Mouse (Mus musculus): ENCODE results near the gene Gper1.

Gper1 gene

DNA sequence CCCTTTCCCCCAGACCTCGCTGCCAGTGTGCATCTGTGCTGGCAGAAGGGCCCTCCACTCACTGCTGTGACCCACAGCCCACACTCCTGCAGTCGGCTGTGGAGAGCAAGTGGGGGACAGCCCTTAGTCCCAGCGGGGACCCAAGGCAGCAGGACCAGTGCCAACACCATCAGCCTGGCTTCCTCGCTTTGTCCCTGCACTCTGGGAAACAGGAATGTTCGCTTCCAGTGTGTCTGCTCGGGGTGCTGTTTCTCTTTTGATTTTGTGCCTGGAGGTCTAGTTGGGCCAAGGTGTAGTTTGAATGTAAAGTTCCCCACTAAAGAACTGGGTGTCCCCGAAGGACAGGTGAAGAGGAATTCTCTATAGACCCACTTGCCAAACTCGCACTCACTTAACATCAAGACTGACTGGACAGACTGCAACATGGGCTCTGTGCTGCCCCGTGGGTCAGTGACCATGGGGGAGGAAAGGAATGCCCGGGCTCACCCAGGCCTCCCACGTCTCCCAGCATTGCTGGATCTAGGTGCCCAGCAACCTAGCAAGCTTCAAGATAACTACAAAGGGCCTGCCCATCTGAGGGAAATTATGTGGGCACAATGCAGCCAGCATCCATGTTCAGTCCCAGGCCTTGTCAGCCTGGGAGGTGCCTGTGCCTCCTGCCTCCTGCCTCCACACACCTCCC lies 31.5 kb upstream of the Gper1 start:
- DNase-seq: no peak

DNA sequence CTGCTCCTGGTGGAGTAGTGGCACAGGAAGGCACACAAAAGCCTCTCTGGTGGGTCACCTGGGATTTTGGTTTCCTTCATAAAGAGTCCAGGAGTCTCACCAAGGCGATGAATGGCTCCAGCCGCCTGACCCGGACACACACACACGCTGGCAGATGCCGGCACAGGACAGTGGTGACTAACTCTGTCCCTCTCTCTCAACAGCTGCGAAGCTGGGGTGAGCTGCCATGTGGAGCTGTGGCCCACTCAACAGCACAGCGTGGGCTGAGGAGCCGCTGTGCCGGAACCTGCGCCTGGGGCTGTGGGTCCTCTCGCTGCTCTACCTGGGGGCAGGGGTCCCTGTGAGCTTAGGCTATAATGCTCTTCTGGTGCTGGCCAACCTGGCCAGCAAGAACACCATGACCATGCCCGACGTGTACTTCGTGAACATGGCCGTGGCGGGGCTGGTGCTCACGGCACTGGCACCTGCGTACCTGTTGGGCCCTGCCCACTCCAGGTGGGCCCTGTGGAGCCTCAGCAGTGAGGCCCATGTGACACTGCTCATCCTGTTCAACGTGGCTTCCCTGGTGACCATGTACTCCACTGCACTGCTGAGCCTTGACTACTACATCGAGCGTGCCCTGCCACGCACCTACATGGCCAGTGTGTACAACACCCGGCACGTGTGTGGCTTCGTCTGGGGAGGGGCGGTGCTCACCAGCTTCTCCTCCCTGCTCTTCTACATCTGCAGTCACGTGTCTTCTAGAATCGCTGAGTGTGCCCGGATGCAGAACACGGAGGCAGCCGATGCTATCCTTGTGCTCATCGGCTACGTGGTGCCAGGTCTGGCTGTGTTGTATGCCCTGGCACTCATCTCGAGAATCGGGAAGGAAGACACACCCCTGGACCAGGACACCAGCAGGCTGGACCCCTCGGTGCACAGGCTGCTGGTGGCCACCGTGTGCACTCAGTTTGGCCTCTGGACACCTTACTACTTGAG lies 30.4 kb upstream of the Gper1 start:
- DNase-seq: no peak

DNA sequence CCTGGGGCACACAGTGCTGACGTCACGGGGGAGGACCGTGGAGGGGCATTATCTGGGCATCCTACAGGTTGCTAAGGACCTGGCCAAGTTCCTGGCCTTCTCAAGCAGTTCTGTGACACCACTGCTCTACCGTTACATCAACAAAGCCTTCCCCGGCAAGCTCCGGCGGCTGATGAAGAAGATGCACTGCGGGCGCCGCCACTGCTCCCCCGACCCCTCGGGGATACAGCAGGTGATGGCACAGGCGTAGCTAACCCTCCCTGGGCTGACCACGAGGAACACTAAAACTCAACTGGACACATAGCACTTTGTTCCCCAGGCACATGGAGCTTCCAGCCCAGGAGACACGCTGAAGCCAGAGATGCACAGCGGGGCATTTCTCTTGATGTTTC lies 29.8 kb upstream of the Gper1 start:
- no peak for DNase-seq

DNA sequence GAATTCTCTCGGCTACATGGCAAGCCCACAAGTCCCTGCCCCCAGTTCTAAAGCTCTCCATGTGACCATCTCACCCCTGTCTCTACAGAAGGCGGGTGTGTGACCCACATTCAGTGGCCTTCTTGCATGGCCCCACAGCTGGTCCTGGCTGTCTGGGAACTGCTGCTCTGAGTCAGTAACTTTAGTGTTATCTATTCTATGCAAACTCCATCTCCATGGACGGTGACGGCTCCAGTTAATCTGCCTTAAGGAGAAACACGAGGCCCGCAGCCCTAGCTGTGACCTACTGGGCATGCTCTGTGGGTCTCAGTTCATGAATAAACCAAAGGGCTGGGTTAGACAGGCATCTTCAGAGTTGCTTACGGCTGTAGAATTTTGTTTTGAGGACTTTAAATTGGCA lies 28.6 kb upstream of the Gper1 start:
- no peak for DNase-seq

DNA sequence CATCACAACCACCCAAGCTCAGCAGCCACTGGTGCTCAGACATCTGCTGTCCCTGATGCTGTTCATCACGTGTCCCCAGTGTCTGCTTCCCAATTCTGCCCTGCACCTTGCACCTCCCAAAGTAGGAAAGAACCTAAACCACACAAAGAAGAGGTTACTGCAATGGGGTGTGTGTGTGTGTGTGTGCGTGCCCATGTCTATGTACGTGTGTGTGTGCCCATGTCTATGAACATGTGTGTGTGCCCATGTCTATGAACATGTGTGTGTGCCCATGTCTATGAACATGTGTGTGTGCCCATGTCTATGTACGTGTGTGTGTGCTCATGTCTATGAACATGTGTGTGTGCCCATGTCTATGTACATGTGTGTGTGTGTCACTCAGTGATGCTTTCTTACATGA lies 27.4 kb upstream of the Gper1 start:
- no peak for DNase-seq

DNA sequence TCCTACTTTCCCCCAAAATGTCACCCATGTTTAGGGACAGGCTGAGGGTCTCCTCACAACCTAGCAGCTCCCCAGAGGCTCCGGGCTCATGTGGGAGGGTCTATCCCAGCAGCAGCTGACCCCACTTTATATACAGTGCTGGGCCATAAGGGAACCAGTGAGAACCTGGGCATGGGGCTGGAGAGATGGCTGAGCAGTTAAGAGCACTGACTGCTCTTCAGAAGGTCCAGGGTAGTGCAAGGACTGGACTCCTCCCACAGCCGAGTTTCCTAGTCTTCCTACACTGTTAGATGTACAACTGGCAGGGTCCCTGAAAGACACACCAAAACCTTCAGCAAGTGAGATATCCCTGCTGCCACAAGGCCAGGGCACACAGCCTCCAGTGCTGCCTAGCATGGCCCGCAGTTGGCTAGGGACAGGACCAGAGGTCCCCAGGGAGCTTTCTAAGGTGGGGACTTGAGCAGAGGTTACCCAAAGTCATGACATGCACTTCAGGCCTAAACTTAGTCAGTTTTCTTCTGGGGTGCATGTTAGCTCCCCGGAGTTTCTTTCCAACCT lies 25.5 kb upstream of the Gper1 start:
- DNase-seq: no peak

DNA sequence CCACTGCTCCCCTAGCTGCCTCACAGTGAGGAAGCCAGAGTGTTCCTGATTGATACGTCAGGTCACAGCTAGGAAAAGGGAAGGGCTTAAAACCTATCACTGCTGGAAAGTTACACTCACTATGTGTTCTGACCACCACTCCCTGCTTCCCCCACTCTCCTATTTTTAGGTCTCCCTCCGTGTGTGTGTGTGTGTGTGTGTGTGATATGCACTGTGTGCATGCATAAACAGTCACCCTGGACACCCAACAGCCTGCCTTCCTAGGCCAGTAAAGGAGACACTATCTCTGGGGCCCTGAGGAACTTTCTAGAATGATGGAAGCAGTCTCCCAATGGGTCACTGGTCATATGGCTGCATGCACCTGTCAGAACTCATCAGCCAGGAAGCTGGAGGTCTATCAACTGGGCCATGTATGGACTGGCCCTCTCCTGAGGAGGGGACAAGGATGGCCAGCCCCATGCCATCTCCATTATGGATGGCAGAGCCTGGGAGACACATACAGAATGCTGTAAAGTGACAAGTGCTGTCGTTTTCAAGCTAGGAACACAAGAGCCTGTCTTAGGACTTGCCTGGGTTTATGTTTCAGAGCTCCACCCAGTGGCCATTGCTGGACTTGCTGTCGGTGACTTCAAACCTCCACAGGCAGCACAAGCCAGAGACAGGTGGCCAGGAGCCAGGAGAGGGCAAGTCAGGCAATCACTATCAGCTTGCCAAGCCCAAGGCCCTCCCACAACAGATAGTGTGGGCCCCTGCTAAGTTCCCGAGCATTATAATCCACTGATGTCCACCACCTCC lies 24.8 kb upstream of the Gper1 start:
- peak; percentile 94 for DNase-seq

DNA sequence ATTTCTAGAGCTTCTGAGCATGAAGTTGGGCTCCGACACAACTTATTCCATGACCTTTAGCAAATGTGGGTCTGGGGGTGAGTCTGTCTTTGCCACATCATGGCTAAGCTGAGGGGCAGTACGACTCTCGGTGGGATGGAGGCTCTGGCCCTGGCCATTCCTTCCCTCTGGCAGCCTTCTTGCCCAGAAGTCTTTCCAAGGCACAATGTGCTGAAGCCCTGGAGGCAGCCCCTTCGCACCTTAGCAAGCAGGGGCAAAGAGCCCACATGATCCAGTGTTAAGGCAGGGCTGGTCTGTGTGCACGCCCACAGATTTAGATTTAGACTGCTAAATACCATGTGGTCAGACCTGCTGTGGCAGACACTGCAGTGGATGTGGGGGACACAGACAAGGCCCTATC lies 24.2 kb upstream of the Gper1 start:
- DNase-seq: no peak

DNA sequence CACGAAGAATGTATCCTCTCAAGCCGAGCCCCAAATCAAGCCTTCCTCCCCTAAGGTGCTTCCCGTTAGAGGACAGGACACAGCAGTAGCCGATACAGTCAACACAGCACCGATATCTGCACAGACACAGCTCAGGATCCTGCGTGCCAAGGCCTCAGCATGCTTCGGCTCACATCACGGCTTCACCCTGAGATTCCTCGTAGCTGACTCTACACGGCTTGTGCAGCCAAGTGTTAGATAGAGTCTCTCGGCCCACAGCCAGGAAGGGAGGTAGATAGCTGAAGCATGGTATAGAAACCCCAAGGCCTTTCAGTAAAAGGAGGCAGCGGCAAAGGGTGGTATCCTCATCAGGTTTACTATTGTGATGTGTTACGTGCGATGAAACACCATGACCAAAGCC lies 23.0 kb upstream of the Gper1 start:
- DNase-seq: no peak

DNA sequence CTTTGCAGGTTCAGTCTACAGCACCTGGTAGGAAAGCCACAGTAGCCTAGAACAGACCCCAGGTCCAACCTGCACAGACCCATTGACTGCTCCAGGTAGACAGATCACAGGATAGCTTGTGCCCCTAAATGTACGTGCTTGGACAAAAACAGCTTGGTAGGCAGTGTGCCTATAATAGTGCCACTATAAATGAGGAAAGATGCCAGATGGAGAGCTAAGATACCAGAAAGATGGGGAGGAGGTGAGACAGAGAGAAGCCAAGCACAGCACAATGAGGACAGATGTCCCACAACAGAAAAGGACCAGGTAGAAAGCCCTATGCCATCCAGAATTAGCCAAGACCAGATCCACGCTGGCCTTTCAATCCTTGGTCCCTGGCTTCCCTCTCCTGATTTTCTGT lies 20.8 kb upstream of the Gper1 start:
- DNase-seq: no peak

DNA sequence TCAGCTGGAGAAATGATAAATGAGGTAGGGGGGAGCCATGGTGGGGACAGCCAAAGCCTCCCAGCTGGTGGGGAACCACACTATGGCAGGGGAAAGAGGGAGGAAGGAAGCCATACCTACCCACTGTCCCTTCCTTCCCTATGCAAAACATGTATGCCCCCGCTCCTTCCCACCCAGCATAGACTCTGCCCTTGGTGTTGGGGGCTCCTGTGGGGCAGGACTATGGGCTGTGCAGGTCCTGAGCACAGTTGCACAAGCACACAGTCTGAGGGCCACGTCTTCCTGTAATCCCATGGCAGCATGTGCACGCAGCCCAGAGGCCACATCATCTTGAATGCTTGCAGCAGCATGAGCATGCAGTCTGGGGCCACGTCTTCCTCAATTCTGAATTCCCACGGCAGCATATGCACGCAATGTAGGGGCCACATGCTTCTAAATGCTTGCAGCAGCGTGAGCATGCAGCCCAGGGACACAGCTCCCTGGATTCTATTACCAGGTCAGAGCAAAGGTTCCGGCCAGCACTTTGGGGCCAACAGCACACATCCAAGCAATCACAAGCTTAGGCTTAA lies 19.2 kb upstream of the Gper1 start:
- no peak for DNase-seq

DNA sequence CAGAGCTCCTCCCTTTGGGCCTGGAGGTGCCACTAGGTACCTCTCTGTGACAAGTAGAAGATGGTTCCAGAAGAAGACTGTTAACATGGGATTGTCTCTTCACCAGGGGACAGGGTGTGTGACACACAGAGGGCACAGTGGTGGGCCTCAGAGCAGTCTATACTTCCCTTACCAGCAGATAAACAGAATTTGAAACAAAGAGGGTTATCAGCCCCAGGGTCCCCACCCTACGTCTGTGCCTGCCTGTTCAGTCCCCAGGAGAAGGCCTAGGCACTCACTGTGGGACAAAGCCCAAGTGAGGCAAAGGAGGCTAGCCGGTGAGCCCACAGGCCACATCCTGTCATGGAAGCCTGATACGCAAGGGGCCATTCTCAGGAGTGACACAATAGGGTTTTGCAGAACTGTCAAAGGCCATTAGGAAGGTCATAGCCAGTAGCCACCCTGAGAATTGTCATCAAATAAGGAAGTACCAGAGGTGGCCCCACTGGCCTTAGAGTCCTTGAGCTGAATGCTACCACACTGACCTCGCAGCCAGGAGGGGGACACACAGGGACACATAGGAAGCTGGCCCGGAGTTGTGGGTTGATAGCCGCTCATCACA lies 18.1 kb upstream of the Gper1 start, which contains the start of gene C130050O18Rik:
TSS of gene C130050O18Rik (plus strand) at position 480 of the 601 bp plus-strand sequence.
- DNase-seq: no peak

DNA sequence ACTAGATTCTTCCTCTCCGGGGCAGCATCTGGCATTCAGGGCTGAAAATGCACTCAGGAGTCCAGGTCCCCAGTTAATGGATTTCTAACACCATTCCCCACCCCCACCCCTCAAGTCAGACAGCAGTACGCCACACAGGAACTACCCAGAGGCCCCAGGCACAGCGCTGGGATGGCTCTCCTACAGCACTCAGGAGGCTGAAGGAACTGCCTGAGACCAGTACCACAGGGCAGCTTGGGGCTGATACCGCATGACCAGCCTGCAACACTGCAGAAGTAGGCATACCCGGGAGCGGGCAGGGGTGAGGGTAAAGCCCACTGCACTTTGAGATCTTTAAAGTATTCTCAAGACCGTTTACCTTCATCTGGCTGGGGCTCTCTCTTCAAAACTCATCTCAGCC lies 17.5 kb upstream of the Gper1 start:
- DNase-seq: no peak

DNA sequence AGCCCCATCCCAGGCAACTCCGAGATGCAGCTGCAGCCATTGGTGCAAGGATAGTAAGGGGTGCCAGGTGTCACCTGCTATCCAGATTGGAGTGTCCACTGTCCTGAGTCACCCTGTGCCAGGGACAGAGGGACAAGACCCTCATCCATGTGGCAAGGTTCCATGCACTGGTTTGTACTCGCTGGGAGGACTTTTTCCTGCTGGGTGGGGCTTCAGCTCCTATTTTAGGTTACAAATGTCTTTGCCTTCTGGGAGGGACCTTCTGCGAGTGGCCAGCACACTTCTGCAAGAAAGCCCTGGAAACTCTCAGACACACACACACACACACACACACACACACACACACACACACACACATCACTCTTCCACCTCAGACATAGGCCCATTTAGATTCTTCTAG lies 17.0 kb upstream of the Gper1 start:
- no peak for DNase-seq

DNA sequence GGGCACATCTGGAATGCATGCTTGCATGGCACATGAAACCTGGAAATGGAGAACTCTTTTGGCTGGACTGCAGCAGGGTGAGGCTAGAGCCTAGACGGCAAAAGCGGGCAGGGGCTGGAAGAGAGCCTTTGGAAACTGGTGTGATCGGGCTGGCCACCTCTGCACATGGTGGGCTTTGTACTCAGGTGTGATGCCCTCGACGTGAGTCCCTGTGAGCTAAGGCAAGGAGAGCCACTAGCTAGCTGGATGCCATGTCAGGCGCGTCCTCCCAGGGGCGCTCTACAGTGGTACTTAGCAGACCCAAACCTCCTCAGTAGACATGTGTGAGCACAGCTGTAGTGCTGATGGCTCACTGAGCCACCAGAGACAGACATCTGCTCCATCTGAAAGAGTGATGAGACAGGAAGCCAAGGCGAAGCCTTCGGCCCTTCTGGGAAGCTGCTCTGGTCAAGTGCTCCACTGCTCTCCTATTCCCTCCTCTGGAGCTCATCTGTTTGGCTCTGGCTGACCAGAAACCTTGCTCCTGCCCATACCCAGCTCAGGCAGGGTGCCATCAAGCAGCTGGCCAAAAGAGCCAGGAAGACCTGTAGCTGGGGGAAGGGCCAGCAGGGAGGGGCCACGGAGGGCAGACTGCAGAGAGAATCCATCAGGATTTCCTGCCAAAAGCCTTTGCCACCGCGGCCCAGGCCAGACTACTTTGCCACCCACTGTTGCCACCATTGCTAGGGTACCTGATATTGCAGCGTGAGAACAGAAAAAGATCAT lies 15.6 kb upstream of the Gper1 start:
- no peak for DNase-seq

DNA sequence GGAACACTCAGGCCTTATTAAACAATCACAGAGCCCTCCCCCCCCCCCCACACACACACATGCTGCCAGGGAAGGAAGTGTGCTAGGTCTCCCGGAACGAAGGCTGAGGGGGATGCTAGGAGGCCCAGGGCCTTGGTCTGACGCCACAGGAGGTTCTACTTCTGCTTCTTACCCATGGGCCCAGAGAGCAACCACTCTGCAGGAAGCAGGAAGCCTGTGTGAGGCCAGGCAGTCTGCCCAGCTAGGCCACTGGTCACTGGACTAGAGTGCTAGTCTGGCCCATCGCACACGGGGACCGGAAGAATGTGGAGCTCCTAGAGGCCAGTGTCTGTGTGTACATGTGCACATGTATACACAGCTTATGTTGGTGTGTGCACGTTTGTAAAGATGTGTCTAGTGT lies 14.4 kb upstream of the Gper1 start:
- no peak for DNase-seq

DNA sequence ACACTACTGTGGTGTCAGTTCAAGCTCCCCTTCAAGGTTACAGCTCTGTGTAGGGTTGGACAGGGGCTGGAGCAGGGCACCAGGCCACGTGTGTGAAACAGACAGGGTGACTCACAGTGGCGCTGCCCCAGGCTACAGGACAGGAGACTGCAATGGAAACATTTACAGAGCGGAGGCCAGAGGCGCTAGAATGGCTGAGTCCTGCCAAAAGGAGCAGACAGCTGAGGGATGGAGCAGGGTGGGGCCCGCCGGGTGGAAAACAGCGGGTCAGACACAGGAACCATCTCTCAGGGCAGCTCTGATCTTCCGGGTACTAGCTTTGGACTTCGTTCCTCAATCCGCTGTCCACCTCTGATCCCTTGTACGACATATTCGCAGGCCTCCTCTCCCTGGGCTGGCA lies 13.5 kb upstream of the Gper1 start:
- DNase-seq: no peak

DNA sequence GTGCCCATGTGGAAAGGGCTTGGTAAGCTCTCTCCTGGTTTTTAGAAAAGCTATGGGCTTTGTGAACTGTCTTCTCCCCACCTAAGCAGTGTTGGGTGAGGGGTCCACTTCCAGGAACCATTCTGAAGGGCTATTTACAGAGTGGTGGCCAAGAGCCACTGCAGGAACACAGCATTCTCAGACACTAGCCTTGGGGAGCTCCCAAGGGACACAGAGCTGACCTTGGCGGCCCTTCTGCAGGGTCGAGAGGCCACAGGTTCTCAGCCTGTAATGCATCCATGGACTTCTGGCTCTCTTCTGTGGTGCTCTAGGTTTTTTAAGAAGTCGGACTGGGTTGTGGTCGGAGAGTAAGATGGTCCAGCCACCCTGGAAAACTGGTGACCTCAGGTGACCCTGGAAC lies 12.9 kb upstream of the Gper1 start:
- no peak for DNase-seq

DNA sequence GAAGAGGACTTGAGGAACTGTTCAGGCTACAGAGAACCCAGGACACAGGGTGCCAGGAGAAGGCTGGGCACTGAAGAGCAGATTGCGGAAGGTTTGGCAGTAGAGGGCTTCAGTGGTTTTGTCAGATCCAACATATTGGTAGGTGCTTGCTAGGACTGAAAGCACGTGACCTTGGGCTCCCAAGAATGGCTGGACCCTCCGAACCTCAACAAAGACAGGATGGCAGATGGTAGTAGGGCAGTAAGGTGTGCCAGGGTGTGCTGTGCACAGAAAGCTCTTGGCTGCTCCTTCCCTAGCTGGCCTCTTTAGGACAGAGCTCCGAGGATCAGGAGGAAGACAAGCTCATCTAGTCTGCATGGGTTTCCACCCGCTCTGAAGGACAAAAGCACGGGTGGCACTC lies 11.8 kb upstream of the Gper1 start:
- peak; percentile 39 for DNase-seq

DNA sequence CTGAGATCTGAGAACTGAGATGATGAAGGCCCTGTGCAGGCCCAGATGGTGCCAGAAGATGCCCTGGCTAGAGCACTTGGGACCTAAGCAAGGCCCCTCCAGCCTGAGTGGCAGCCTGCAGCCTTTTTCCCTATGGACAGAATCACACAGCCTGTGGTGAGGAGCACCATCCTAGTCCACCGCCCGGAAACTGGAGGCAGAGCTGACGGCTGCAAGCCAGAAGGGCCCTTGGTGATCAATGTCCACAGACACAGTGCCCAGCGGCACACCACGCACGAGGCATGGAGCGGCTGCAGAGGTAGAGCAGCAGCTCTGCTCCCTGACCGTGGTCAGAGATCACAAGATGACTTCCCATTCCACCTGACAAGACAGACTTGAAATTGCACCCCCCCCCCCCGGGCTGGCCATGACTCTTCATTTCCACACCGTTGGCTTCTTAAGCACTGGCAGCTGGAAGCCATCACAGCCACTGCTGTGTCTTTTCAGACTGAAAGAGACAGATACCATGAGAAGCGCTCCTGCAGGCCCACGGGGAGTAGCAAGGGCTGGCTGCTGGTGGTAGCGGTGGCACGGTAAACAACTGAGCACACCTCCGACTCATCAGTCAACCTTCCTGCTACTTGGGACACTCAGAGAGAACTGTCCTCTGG lies 11.2 kb upstream of the Gper1 start:
- no peak for DNase-seq

DNA sequence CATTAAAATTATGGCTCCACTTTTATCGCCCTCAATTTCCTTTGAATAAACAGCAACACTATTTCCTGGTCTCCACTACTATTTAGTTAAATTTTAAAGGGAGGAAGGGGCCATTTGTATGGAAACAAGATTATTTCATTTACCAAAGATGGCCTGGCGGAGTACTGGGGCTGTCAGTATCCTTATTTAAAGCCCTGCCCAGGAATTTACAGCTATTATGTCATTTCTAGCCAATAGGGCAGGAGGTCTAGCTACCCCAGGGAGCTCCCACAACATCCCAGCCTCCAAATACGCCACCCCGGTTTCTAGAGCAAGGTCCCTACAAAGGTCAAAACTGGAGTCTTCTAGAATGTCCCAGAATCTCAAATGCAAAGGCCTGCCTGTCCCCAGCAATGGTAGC lies 9.4 kb upstream of the Gper1 start:
- no peak for DNase-seq
